In genomic region chr7:96983660-96984347, GRCm38 (mm10) we compare ENCODE assay signal across 9 mouse cellular contexts. TPM values are rescaled to one million over a fixed set of nuclear protein-coding genes. Genes with fewer than 3 reads are reported as not detected.
DNase-seq lines count a peak whose midpoint lies in the region; ATAC-seq and TF ChIP-seq lines count a peak whose summit lies in the region.
"Had no signal": no experiment of that assay in that cellular context is flagged by ENCODE, and none has a peak within 500 bp of the region (broad histone marks: within the 10 kb centered on the region; RNA-seq: fewer than 3 reads in every experiment).

No protein-coding gene starts in this region.

- peaks cover 4% of the 10 kb centered on the region; the same call in 1 of the 2 replicates for H3K36me3 ChIP-seq in intestine, embryonic 16.5 days (ENCODE audit: control insufficient read depth, insufficient read depth, low read length)
- no peaks in the 10 kb centered on the region for H3K36me3 ChIP-seq in midbrain, postnatal 0 days (ENCODE audit: insufficient read depth, low read length)
- H3K36me3 ChIP-seq: liver, embryonic 13.5 days had no signal

- H3K27ac ChIP-seq in layer of hippocampus, adult 2 months = peak overlapping the region; percentile 61
- peak overlapping the region; percentile 65 for H3K27ac ChIP-seq in intestine, embryonic 16.5 days (ENCODE audit: low read length)
- H3K27ac ChIP-seq in midbrain, postnatal 0 days (ENCODE audit: low read depth, low read length) = no peak overlapping the region
- H3K27ac ChIP-seq: liver, embryonic 13.5 days had no signal

- no peak for TF ChIP-seq CTCF in layer of hippocampus, adult 2 months (conservative IDR thresholded peaks at IDR 0.05)
- TF ChIP-seq CTCF in midbrain, postnatal 0 days (IDR thresholded peaks at IDR 0.05) = 0 out of 2 replicates have a peak, but pooled peaks have one; percentile 4

- peak; percentile 75 for ATAC-seq in intestine, embryonic 16.5 days
- peak; percentile 31; the same call in 1 of the 2 replicates for ATAC-seq in midbrain, postnatal 0 days (ENCODE audit: low FRiP score)
- no peak for ATAC-seq in megakaryocyte-erythroid progenitor cell, adult 5-6 weeks (replicated peaks; ENCODE audit: low FRiP score, low TSS enrichment, poor library complexity, severe bottlenecking)

- H3K4me1 ChIP-seq in intestine, embryonic 16.5 days (ENCODE audit: control insufficient read depth, insufficient read depth, low read length) = peaks cover 13% of the 10 kb centered on the region
- H3K4me1 ChIP-seq in midbrain, postnatal 0 days (ENCODE audit: insufficient read depth, low read length) = no peaks in the 10 kb centered on the region

- H3K4me2 ChIP-seq in intestine, embryonic 16.5 days (ENCODE audit: low read depth, low read length) = no peak overlapping the region
- no peak overlapping the region for H3K4me2 ChIP-seq in midbrain, postnatal 0 days (ENCODE audit: low read depth, low read length, poor library complexity, severe bottlenecking)
- H3K4me2 ChIP-seq: liver, embryonic 13.5 days had no signal

- DNase-seq in layer of hippocampus, adult 2 months (ENCODE audit: low spot score in 2 of 2) = peak; percentile 12 to 27
- DNase-seq in layer of hippocampus, adult 11-12 months (ENCODE audit: low spot score) = no peak
- DNase-seq in forelimb bud, embryonic 11.5 days (ENCODE audit: low read depth, low spot score) = peak; percentile 38
- DNase-seq in midbrain, postnatal 0 days (ENCODE audit: low spot score) = peak; percentile 42
- no peak for DNase-seq in thymus, adult 18-20 months
- DNase-seq in kidney, adult 9 months = no peak
- DNase-seq: liver, embryonic 13.5 days had no signal

- no peaks in the 10 kb centered on the region for H3K27me3 ChIP-seq in intestine, embryonic 16.5 days (replicated peaks; ENCODE audit: control insufficient read depth, insufficient read depth, low read length)
- no peaks in the 10 kb centered on the region for H3K27me3 ChIP-seq in midbrain, postnatal 0 days (ENCODE audit: insufficient read depth, low read length)
- H3K27me3 ChIP-seq: liver, embryonic 13.5 days had no signal

- no peak overlapping the region for H3K4me3 ChIP-seq in layer of hippocampus, adult 2 months
- H3K4me3 ChIP-seq in intestine, embryonic 16.5 days (ENCODE audit: low read length) = no peak overlapping the region
- no peak overlapping the region for H3K4me3 ChIP-seq in midbrain, postnatal 0 days (ENCODE audit: low read depth, low read length)
- H3K4me3 ChIP-seq: liver, embryonic 13.5 days had no signal

- H3K9me3 ChIP-seq in intestine, embryonic 16.5 days (ENCODE audit: control insufficient read depth, low read length) = no peaks in the 10 kb centered on the region
- H3K9me3 ChIP-seq in midbrain, postnatal 0 days (ENCODE audit: low read length) = no peaks in the 10 kb centered on the region
- H3K9me3 ChIP-seq: liver, embryonic 13.5 days had no signal

- no peak overlapping the region for H3K9ac ChIP-seq in intestine, embryonic 16.5 days (ENCODE audit: low read depth, low read length)
- H3K9ac ChIP-seq in midbrain, postnatal 0 days (replicated peaks; ENCODE audit: low read length, poor library complexity, severe bottlenecking) = no peak overlapping the region
- H3K9ac ChIP-seq: liver, embryonic 13.5 days had no signal

- WGBS in intestine, embryonic 16.5 days = 38% methylated on average over 7 of the region's 7 CpGs
- 27% methylated on average over 7 of the region's 7 CpGs for WGBS in midbrain, postnatal 0 days

RNA-seq across cellular contexts. Expression of gene Nars2, which starts 32.5 kb away (rescaled TPM):
- total RNA-seq in layer of hippocampus, adult 2 months (2021) = 10 to 100 TPM; 15.2 to 17.4 TPM
- polyA plus RNA-seq in intestine, embryonic 16.5 days (2015; fragmentation: Nextera tagmentation; extraction: Ambion mirVana) = 29.7 and 30.4 TPM in 2 replicates
- 5.4 and 13.9 TPM in 2 replicates for total RNA-seq in midbrain, postnatal 0 days (2014; rRNA removed)
- polyA plus RNA-seq in midbrain, postnatal 0 days (2015; fragmentation: Nextera tagmentation; extraction: Ambion mirVana) = 13.2 and 14.9 TPM in 2 replicates
- total RNA-seq in megakaryocyte-erythroid progenitor cell, adult 5-6 weeks (2014; fragmentation: Nextera tagmentation) = 16.6 and 26.5 TPM in 2 replicates
- total RNA-seq in megakaryocyte-erythroid progenitor cell, adult 5-6 weeks (2017) = 11.8 and 14.0 TPM in 2 replicates

Comparison
In these comparisons a context has a peak if more than half of its experiments do, and no peak if none do; other contexts are left out.
1. DNase-seq: peak in layer of hippocampus, adult 2 months (2 of 2), forelimb bud, embryonic 11.5 days (single experiment) and midbrain, postnatal 0 days (single experiment); none in layer of hippocampus, adult 11-12 months (single experiment), thymus, adult 18-20 months (0 of 2) and kidney, adult 9 months (single experiment).